Mouse (Mus musculus): ENCODE measurements around the gene Strbp. TPM values are rescaled to one million over a fixed set of nuclear protein-coding genes. Genes with fewer than 3 reads are reported as not detected.

Gene Strbp
- polyA plus RNA-seq, 1 experiment from 2014 or later = 37.2 TPM

DNA sequence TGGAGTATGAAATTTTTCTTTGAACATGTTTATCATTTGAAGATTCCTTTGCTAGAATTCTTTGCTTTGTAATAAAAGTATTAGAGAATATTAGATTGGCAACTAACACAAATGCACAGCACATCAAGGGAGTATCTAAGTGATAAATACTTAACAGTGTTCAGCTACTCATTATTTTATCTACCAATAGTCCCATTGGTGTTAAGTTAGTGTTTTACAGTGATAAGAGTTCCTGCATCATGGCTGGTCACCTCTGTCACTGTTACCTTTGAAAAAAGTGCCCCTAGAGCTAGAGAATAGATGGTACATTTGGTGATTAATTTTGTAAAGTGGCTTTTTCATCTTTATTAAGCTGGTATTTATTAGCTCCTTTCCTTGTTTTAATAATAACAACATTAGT lies 217.3 kb downstream of the Strbp start:
- no peak overlapping the region for H3K4me2 ChIP-seq
- peaks cover 11% of the 10 kb centered on the region; the same call in 1 of the 2 replicates for H3K36me3 ChIP-seq (ENCODE audit: control insufficient read depth, insufficient read depth, low read length)
- H3K9ac ChIP-seq (ENCODE audit: low read depth, low read length) = no peak overlapping the region
- H3K9me3 ChIP-seq (ENCODE audit: control insufficient read depth, low read length) = no peaks in the 10 kb centered on the region
- H3K27ac ChIP-seq (ENCODE audit: low read depth, low read length) = no peak overlapping the region
- H3K27me3 ChIP-seq (replicated peaks; ENCODE audit: control insufficient read depth, insufficient read depth, low read length) = no peaks in the 10 kb centered on the region
- ATAC-seq (replicated peaks; ENCODE audit: low FRiP score) = peak; percentile 68; the same call in 1 of the 2 replicates
- H3K4me1 ChIP-seq (replicated peaks; ENCODE audit: control insufficient read depth, insufficient read depth, low read length) = no peaks in the 10 kb centered on the region
- H3K4me3 ChIP-seq (ENCODE audit: low read depth, low read length) = no peak overlapping the region
- no peak for DNase-seq (ENCODE audit: low spot score)

DNA sequence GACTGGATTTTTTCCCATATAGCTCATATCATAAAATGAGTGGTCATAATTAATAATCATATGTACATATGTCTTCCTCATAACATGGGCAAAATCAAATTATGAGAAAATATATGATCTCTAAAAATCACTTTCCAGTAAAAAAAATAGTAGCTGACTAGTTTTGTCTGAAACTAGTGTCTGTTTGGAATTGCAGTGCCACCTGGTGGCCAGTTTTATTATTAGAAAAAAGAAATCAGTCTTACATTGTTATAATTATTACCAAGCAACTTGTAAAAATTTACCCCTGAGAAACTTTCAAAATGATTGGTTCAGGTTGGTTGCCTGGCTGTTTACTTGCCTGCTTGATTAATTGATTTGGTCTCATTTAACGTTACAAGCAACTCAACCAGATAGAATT lies 218.3 kb downstream of the Strbp start:
- H3K36me3 ChIP-seq (ENCODE audit: control insufficient read depth, insufficient read depth, low read length) = peaks cover 7% of the 10 kb centered on the region; the same call in 1 of the 2 replicates
- H3K9ac ChIP-seq (ENCODE audit: low read depth, low read length) = no peak overlapping the region
- no peaks in the 10 kb centered on the region for H3K9me3 ChIP-seq (ENCODE audit: control insufficient read depth, low read length)
- no peak overlapping the region for H3K4me3 ChIP-seq (ENCODE audit: low read depth, low read length)
- no peak for DNase-seq (ENCODE audit: low spot score)
- no peak overlapping the region for H3K4me2 ChIP-seq
- no peaks in the 10 kb centered on the region for H3K4me1 ChIP-seq (replicated peaks; ENCODE audit: control insufficient read depth, insufficient read depth, low read length)
- ATAC-seq (replicated peaks; ENCODE audit: low FRiP score) = no peak
- H3K27ac ChIP-seq (ENCODE audit: low read depth, low read length) = no peak overlapping the region
- 83% methylated on average over 1 of the region's 1 CpGs for WGBS
- H3K27me3 ChIP-seq (replicated peaks; ENCODE audit: control insufficient read depth, insufficient read depth, low read length) = no peaks in the 10 kb centered on the region

DNA sequence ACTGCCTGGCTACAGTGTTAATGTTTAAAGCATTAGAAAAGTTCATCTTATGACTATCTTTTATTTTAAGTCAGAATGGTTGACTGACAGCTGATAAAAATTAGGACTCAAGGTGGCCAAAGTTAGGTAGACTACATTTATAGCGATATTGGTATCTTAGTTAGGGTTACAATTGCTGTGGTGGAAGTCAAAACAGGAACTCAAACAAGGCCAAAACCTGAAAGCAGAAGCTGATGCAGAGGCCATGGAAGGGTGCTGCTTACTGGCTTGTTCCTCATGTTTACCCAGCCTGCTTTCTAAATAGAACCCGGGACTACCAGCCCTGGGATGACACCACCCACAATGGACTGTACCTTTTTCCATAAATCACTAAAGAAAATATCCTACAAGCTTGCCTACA lies 219.5 kb downstream of the Strbp start:
- H3K9me3 ChIP-seq (ENCODE audit: control insufficient read depth, low read length) = no peaks in the 10 kb centered on the region
- DNase-seq (ENCODE audit: low spot score) = no peak
- WGBS = 69% methylated on average over 2 of the region's 2 CpGs
- no peak overlapping the region for H3K9ac ChIP-seq (ENCODE audit: low read depth, low read length)
- no peak overlapping the region for H3K4me2 ChIP-seq
- no peak for ATAC-seq (replicated peaks; ENCODE audit: low FRiP score)
- no peaks in the 10 kb centered on the region for H3K4me1 ChIP-seq (replicated peaks; ENCODE audit: control insufficient read depth, insufficient read depth, low read length)
- H3K27ac ChIP-seq (ENCODE audit: low read depth, low read length) = no peak overlapping the region
- H3K27me3 ChIP-seq (replicated peaks; ENCODE audit: control insufficient read depth, insufficient read depth, low read length) = no peaks in the 10 kb centered on the region
- peaks cover 5% of the 10 kb centered on the region; the same call in 1 of the 2 replicates for H3K36me3 ChIP-seq (ENCODE audit: control insufficient read depth, insufficient read depth, low read length)
- no peak overlapping the region for H3K4me3 ChIP-seq (ENCODE audit: low read depth, low read length)

DNA sequence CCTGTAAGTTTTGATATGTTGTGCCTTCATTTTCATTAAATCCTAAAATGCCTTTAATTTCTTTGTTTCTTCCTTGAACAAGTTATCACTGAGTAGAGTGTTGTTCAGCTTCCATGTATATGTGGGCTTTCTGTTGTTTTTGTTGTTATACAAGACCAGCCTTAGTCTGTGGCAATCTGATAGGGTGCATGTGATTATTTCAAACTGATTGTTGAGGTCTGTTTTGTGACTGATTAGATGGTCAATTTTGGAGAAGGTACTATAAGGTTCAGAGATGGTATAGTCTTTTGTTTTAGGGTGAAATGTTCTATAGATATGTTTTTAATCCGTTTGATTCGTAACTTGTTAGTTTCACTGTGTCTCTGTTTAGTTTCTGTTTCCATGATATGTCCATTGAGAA lies 223.6 kb downstream of the Strbp start:
- DNase-seq (ENCODE audit: low spot score) (no peak), ATAC-seq (replicated peaks; ENCODE audit: low FRiP score) (no peak; the same call in 1 of the 2 replicates)
- Histone ChIP-seq H3K4me2 (peak overlapping the region; percentile 27; the same call in 1 of the 2 replicates), H3K36me3 (ENCODE audit: control insufficient read depth, insufficient read depth, low read length) (peaks cover 20% of the 10 kb centered on the region), H3K27ac (ENCODE audit: low read depth, low read length) (no peak overlapping the region), H3K9me3 (ENCODE audit: control insufficient read depth, low read length) (no peaks in the 10 kb centered on the region), H3K9ac (ENCODE audit: low read depth, low read length) (no peak overlapping the region), H3K4me3 (ENCODE audit: low read depth, low read length) (no peak overlapping the region), H3K27me3 (replicated peaks; ENCODE audit: control insufficient read depth, insufficient read depth, low read length) (no peaks in the 10 kb centered on the region), H3K4me1 (replicated peaks; ENCODE audit: control insufficient read depth, insufficient read depth, low read length) (no peaks in the 10 kb centered on the region)
- WGBS = 82% methylated on average over 2 of the region's 2 CpGs

DNA sequence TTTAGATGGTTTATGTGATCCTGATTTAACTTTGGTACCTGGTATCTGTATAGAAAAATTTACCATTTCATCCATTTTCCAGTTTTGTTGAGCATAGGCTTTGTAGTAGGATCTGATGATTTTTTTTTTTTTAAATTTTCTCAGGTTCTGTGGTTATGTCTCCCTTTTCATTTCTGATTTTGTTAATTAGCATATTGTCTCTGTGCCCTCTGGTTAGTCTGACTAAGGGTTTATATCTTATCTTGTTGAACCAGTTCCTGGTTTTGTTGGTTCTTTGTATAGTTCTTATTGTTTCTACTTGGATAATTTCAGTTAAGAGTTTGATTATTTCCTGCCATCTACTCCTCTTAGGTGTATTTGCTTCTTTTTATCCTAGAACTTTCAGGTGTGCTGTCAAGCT lies 224.1 kb downstream of the Strbp start:
- Histone ChIP-seq H3K27me3 (replicated peaks; ENCODE audit: control insufficient read depth, insufficient read depth, low read length) (no peaks in the 10 kb centered on the region), H3K4me3 (ENCODE audit: low read depth, low read length) (no peak overlapping the region), H3K9ac (ENCODE audit: low read depth, low read length) (no peak overlapping the region), H3K4me1 (replicated peaks; ENCODE audit: control insufficient read depth, insufficient read depth, low read length) (no peaks in the 10 kb centered on the region), H3K36me3 (ENCODE audit: control insufficient read depth, insufficient read depth, low read length) (peaks cover 20% of the 10 kb centered on the region), H3K4me2 (no peak overlapping the region), H3K9me3 (ENCODE audit: control insufficient read depth, low read length) (no peaks in the 10 kb centered on the region), H3K27ac (ENCODE audit: low read depth, low read length) (no peak overlapping the region)
- no peak for DNase-seq (ENCODE audit: low spot score)
- ATAC-seq (replicated peaks; ENCODE audit: low FRiP score) = no peak

DNA sequence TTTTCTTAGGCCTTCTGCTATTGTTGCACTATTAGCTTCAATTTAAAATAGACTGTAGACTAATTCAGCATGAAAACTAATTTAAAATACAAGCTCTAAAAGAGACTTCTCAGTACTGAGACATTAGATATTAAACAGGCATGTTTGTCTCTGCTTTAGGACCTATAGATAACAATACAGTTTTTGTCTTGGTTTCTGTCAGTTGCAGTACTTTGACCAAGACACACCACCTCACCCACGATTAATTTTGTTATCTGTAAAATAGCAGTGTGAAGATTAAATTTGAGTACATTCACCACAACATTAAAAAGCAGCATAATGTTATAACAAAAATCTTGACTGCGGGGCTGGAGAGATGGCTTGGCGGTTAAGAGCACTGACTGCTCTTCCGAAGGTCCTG lies 237.4 kb downstream of the Strbp start:
- H3K4me3 ChIP-seq (ENCODE audit: low read depth, low read length) = no peak overlapping the region
- H3K9ac ChIP-seq (ENCODE audit: low read depth, low read length) = no peak overlapping the region
- H3K27me3 ChIP-seq (replicated peaks; ENCODE audit: control insufficient read depth, insufficient read depth, low read length) = no peaks in the 10 kb centered on the region
- peaks cover 6% of the 10 kb centered on the region; the same call in 1 of the 2 replicates for H3K36me3 ChIP-seq (ENCODE audit: control insufficient read depth, insufficient read depth, low read length)
- ATAC-seq (replicated peaks; ENCODE audit: low FRiP score) = no peak
- no peaks in the 10 kb centered on the region for H3K9me3 ChIP-seq (ENCODE audit: control insufficient read depth, low read length)
- H3K4me1 ChIP-seq (replicated peaks; ENCODE audit: control insufficient read depth, insufficient read depth, low read length) = no peaks in the 10 kb centered on the region
- H3K27ac ChIP-seq (ENCODE audit: low read depth, low read length) = no peak overlapping the region
- H3K4me2 ChIP-seq = no peak overlapping the region
- no peak for DNase-seq (ENCODE audit: low spot score)
- 89% methylated on average over 4 of the region's 4 CpGs for WGBS

DNA sequence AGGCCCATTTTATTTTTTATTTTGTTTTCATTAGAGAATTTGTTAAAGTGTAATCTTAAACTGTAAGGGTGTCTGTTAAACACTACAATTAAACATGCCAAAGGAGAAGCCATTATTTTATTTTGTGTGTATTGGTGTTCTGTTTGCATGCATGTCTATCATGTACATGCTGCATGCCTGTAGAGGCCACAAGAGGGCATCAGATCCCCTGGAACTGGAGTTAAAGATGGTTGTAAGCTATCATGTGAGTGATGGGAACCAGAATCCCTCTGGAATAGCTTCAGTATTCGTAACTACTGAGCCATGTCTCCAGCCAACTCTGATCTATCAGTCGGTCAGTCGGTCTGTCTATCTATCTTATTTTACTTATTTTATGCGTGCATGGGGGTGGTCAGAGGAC lies 243.0 kb downstream of the Strbp start:
- Histone ChIP-seq H3K27ac (ENCODE audit: low read depth, low read length) (no peak overlapping the region), H3K36me3 (ENCODE audit: control insufficient read depth, insufficient read depth, low read length) (peaks cover 4% of the 10 kb centered on the region; the same call in 1 of the 2 replicates), H3K9ac (ENCODE audit: low read depth, low read length) (no peak overlapping the region), H3K9me3 (ENCODE audit: control insufficient read depth, low read length) (no peaks in the 10 kb centered on the region; the same call in 1 of the 2 replicates), H3K4me3 (ENCODE audit: low read depth, low read length) (no peak overlapping the region), H3K4me1 (replicated peaks; ENCODE audit: control insufficient read depth, insufficient read depth, low read length) (no peaks in the 10 kb centered on the region), H3K27me3 (replicated peaks; ENCODE audit: control insufficient read depth, insufficient read depth, low read length) (no peaks in the 10 kb centered on the region), H3K4me2 (no peak overlapping the region)
- WGBS = 93% methylated on average over 4 of the region's 4 CpGs
- ATAC-seq (replicated peaks; ENCODE audit: low FRiP score) (no peak), DNase-seq (ENCODE audit: low spot score) (no peak)

DNA sequence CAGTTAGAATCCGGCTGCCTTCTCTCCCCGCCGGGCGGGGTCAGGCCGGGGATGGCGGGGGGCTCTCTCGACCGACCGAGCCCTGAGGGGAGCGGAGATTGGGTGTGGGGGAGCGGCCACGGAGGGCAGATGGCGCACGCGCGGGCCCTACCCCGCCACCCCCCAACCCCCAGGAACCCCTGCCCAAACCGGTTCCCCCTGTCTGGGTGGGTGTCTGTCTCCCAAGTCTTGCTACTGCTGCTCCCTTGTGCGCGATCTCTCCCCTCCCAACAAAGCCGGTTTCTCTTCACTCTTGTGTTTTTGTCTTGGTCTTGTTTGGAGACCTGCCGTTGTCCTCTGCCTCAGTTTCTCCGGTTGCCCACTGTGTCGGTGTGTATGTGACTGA lies 251.3 kb downstream of the Strbp start:
- H3K4me2 ChIP-seq = peak overlapping the region; percentile 95
- no peaks in the 10 kb centered on the region for H3K9me3 ChIP-seq (ENCODE audit: control insufficient read depth, low read length)
- under 1% methylated on average over 18 of the region's 24 CpGs for WGBS
- H3K27ac ChIP-seq (ENCODE audit: low read depth, low read length) = peak overlapping the region; percentile 66; the same call in 1 of the 2 replicates
- peak overlapping the region; percentile 94 for H3K4me3 ChIP-seq (ENCODE audit: low read depth, low read length)
- H3K9ac ChIP-seq (ENCODE audit: low read depth, low read length) = peak overlapping the region; percentile 87
- no peaks in the 10 kb centered on the region for H3K36me3 ChIP-seq (ENCODE audit: control insufficient read depth, insufficient read depth, low read length)
- peaks cover 2% of the 10 kb centered on the region; the same call in 1 of the 2 replicates for H3K4me1 ChIP-seq (replicated peaks; ENCODE audit: control insufficient read depth, insufficient read depth, low read length)
- no peaks in the 10 kb centered on the region for H3K27me3 ChIP-seq (replicated peaks; ENCODE audit: control insufficient read depth, insufficient read depth, low read length)
- no peak for DNase-seq (ENCODE audit: low spot score)
- ATAC-seq (replicated peaks; ENCODE audit: low FRiP score) = peak; percentile 74

DNA sequence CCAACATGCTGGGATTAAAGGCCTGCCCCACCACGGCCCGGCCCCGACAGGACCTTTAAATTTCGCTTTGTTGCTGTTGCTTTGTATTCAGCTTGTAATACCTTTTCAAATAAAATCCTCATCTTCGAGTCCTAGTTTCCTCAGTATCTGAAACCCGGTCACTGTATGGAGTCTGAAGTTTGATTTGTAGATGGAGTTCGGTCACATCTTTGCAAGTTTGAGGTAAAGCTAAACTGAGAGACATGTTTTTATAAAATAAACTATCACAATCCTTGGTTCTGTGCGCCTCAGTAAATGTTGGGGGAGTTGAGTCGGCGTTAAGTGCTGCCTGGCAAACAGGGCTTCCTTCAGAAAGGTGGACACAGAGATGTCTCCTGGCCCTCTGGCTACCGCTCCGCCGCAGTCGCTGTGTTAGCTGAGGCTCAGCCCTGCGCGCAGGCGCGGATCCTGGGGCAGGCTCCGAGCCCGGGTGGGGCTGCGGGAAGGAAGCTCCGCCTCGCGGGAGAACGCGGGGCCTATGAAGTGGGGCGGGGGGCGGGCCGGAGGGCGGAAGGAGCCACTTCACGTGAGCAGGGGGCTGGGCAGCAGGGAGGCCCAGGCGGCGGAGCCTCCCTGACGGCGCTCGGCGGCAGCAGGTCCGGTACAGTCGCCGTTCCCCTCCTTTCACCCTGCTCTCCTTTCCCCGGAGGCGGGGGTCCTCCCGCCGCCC lies 251.8 kb downstream of the Strbp start:
- H3K27ac ChIP-seq (ENCODE audit: low read depth, low read length) = peak overlapping the region; percentile 66; the same call in 1 of the 2 replicates
- H3K4me3 ChIP-seq (ENCODE audit: low read depth, low read length) = peak overlapping the region; percentile 94
- peak; percentile 99 for ATAC-seq (replicated peaks; ENCODE audit: low FRiP score)
- 8% methylated on average over 40 of the region's 44 CpGs for WGBS
- peak; percentile 90 for DNase-seq (ENCODE audit: low spot score)
- H3K27me3 ChIP-seq (replicated peaks; ENCODE audit: control insufficient read depth, insufficient read depth, low read length) = no peaks in the 10 kb centered on the region
- H3K36me3 ChIP-seq (ENCODE audit: control insufficient read depth, insufficient read depth, low read length) = no peaks in the 10 kb centered on the region
- no peaks in the 10 kb centered on the region for H3K9me3 ChIP-seq (ENCODE audit: control insufficient read depth, low read length)
- peaks cover 2% of the 10 kb centered on the region; the same call in 1 of the 2 replicates for H3K4me1 ChIP-seq (replicated peaks; ENCODE audit: control insufficient read depth, insufficient read depth, low read length)
- peak overlapping the region; percentile 95 for H3K4me2 ChIP-seq
- peak overlapping the region; percentile 87 for H3K9ac ChIP-seq (ENCODE audit: low read depth, low read length)

Data from liver, embryonic 11.5 days (tissue).